Mouse (Mus musculus) thymus, adult 2 months (tissue): ENCODE data around the gene Krt90.

Source experiments
- CTCF ChIP-seq: fragments of 200-500 bp; IDR thresholded peaks from 2 replicates; pipeline ENCODE4 v1.5.1; 2012; ENCODE audit warnings: mild to moderate bottlenecking, control low read depth, low read length, moderate library complexity, borderline replicate concordance; ENCODE audit not compliant: control insufficient read depth, poor library complexity, insufficient read depth; ENCODE audit errors: extremely low read depth
- POLR2A ChIP-seq: fragments of 200-500 bp; IDR thresholded peaks from 2 replicates; pipeline ENCODE4 v1.6.1; 2012; ENCODE audit warnings: mild to moderate bottlenecking, low read length, control low read depth, moderate library complexity; ENCODE audit not compliant: control insufficient read depth, poor library complexity, insufficient read depth; ENCODE audit errors: extremely low read depth

DNA sequence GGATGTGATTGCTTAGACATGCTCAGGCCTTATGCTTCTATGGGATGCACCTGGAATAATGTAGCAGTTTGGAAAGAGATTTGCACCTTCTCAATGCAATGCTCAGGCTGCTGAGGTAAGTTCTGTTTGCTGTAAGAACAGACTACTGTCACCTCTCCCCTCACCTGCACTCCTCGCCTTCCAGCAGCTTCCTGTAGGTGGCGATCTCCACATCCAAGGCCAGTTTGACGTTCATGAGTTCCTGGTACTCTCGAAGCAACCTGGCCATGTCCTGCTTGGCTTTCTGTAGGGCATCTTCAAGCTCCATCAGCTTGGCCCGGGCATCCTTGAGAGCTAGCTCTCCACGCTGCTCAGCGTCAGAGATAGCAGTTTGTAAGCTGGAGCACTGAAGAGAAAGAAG, 5.0 kb upstream of the Krt90 start:
- peak; percentile 45; the same call in 1 of the 2 replicates for TF ChIP-seq CTCF
- no peak for TF ChIP-seq POLR2A
